Mouse (Mus musculus): ENCODE data around the gene Plekhm1.
A peak's percentile ranks its signal among the peaks of the same experiment; 100 is the strongest.
"Not testable (repeated sequence)": the region's sequence is repeated elsewhere in the genome, so short reads cannot be mapped to it uniquely, and the experiment has no call there.

Gene Plekhm1

DNA sequence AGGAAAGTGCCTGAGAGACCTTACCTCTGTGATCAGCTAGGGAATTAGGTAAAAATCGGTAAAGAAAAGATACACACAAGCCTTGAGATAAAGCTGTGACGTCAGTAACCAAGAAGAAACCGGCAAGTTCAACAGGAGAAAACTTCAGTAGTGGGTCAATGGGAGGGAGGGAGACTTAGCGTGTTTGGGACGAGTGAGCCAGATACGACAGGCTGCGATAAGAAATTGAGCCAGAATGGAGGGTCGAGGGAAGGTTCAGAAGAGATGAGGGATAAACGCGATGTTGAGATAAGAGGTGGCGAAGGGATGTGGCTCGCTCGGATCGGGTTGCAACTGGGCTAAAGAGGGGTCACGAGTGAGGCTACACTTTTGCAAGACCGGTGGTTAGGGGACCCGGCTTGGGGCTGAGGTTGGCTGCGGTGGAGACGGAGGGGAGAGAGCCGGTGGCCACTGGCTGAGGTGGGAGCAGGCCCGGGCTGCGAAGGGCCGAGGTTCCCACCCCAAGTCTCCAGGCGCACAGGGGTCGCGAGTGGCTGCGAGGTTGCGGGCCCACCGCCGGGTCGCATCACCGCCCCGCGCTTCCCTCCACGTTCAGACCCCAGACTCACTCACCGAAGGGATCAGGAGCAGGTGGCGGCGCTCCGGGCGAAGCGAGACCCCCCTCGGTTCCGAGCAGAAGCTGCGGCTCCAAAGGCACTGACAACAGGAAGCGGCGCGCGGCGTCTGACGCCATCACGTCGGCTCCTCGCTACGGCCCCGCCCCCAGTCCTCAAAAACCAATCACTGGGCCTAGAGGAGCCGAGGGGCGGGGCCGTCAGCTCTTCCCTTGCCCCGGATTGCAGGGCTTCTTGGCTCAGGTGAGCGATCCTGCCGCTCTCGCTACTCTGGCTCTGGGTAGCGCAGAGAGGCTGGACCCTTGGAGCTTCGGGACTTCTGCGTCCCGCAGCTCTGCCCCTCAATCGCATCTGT lies at the start of gene Plekhm1:
Plekhm1 (minus strand) TSS at position 707 of the 969 bp plus-strand sequence.
- DNase-seq (ENCODE audit: low spot score) = peak; percentile 96

DNA sequence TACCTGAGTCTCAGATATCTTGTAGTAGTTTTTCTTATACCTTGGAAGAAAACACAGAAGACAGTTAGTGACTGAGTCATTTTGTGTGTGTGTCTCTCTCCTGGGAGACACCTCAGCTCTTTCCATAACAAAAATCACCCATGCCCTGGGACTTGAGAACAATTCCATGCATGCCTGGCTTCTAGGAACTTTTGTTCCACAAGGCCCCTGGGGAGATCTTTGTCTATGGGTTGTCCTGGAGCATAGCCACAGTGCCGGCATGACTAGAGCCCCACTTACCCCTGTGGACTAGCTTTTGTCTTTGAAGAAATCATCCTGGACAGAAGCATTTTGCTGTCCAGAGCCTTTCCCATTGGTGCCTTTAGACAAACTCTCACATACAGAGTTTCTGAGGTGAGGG lies 38.6 kb upstream of the Plekhm1 start:
- DNase-seq (ENCODE audit: low spot score) = not testable (repeated sequence)

DNA sequence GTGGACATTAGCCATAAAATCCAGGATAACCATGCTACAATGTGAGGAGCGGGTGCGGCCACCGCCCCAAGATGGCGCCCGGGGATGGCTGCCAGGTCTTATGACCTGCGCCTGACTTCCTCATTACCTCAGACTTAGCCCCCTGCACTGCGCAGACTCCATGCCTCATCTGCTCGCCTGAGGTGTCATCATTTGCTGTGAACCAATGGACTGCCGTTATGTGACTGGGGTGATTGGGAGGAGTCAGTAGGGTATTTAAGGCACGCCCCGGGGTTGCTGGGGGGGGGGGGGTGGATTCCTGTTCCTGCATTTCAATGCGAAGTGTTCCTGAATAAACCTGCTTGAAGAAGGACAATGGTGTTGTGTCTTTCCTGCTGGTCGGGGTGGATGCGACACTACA lies 37.2 kb upstream of the Plekhm1 start:
- DNase-seq (ENCODE audit: low spot score) = not testable (repeated sequence)

DNA sequence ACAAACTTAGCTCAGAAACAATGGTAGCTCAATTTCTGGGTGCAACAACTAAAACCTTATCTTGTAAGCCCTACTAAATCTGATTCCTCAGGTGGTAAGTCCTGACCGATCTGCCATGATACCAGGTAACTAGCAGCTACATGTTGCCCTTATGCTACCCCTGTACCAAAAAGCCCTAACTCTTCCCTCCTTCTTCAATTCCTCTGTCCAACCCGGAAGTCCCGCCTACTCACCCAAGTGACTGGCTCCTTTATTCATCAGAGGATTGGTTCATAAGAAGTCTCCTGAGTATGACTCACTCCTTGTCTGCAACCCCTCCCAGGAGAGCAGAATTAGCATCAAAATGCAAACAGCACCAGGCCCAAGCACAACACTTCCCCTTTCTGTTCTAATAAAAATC lies 31.2 kb upstream of the Plekhm1 start:
- peak; percentile 18 for DNase-seq (ENCODE audit: low spot score)

DNA sequence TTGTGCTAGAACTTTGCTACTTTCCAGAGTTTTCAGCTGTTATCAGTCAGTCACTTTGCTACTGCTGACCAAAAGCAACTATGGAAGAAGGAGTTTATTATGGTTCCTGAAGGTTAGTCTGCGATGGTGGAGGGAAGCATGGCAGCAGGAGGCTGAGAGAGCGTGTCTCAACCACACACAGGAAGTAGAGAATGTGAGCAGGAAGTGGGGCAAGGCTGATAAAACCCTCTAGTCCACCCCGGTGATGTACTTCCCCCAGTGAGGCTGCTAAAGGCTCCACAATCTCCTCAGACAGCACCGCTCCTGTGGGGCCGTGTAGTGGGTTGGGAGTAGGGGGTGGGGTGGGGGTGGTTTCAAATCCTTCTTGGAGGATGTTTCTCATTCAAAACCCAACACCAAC lies 23.8 kb upstream of the Plekhm1 start:
- DNase-seq (ENCODE audit: low spot score) = no peak

DNA sequence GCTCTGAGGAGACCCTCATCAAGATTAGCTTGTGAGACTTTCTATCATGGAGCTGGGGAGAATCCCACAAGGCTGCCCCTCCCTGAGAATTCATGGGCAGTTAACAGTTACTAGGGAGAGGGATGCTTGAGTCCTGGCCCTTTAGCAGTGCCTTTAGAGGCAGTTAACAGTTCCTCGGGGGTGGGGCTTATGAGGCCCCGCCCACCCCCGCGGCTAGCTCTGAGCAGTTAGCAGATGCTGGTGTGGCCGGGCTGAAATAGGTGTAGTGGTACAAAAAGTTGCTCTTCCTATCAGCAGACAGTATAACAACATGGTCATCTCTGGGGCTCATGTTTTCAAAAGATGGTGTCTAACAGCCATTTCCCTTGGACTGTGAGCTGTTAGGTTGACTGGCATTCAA lies 12.5 kb upstream of the Plekhm1 start:
- no peak for DNase-seq (ENCODE audit: low spot score)

DNA sequence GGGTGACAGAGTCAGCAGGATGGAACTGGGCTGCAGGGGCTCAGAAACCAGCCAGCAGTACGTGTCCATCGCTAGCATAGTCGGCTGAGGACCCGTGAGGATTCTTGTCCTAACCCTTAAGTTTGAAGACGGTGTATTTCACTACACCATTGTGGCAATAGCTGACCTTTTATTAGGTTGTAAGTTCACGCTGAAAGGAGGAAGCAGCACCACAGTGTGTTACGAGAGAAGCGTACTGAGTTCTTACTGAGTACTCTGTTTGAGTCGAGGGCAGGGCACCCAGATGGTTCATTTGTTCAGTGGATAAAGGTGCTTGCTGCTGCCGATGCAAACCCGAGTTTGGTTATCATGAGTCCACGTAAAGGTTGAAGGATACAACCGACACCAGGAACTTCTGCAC lies 7.2 kb upstream of the Plekhm1 start:
- DNase-seq (ENCODE audit: low spot score) = no peak

DNA sequence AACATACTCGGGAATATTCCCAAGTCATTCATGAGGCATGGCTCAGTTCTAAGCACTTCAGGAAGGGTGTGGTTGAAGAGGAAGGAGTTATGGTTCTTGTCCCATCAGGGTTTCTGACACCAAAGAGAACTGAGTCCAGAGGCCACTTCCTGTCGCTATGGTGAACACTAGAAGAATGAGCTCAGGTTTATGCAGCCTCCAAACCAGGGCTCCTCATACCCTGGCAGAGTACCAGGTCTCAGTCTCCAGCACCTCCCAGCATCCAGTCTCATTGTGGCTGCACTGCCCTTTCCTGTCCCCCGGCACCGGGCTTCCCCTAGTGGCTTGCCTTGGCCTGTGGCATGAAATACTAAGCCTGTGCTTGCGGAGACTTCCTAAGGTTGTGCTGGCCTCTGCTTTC lies 6.7 kb upstream of the Plekhm1 start:
- DNase-seq (ENCODE audit: low spot score) = no peak

DNA sequence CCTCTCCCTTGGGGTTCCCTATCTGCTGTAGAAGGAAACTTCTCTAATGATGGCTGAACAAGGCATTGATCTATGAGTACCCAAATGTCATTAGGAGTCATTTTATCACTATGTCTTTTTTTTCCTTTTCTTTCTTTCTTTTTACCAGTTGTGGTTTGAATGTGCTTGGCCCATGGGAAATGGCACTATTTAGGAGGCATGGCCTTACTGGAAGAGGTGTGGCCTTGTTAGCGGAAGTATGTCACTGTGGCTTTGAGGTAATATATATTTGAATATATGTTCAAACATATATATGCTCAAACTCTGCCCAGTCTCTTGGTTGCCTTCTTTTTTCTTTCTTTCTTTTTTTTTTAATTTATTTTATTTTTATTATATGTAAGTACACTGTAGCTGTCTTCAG lies 1.0 kb upstream of the Plekhm1 start:
- DNase-seq (ENCODE audit: low spot score) = no peak

DNA sequence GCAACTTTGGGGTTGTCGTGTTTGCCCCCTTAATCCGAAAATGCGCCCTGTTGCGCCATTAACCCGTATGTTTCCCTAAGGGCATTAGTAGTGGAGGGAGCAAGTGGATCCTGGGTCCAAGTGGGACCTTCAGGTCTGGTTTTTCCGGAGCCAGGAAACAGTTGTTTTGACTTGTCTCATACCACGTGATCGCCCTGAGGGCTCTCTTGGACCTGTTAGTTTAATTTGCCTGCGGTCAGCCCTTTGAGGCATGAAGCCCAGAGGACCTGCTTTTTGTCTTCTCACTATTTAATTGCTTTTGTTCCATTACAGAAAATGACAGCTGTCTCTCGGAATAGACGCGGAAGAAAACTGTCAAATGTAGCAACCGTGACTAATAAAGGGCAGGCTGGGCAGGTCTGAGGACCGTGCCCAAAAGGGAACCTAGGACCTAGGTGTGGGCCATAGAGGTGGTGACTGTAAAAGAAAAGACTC lies 500 bp upstream of the Plekhm1 start:
- DNase-seq (ENCODE audit: low spot score) = peak; percentile 74

DNA sequence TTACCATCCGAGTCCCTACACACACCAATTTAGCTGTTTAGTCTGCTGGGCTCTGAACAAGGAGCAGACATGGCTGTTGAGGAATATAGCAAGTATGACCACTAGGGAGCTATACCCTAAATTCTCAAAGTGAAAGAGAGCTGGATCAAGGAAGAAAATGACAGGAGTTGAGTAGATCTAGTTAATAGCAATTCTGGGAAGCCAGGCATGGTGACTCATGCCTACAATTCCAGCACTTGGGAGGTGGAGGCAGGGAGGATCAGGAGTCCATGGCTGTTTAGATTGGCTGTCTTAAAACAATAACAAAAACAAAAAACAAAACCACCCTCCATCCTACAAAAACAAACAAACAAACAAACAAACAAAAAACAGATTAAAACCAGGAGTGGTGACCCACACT lies 1.2 kb downstream of the Plekhm1 start:
- DNase-seq (ENCODE audit: low spot score) = no peak

DNA sequence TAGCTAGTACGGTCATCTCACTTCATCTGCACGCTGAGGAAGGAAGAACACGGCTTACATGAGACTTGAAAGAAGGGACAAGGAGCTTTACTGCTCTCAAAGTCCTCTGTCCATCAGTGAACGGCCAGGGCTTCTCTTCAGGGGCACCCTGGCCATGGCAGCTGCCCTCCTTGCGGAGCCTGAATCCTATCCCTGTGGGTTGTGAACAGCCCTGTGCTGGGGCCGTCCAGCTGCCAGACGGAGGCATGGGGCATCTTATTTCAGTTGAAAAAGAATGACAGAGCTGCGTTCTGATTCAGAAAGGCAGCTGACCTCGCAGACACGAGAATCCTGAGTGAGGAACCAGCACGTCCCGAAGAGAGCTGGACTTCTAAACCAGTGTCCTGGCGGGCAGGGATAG lies 3.6 kb downstream of the Plekhm1 start:
- no peak for DNase-seq (ENCODE audit: low spot score)

DNA sequence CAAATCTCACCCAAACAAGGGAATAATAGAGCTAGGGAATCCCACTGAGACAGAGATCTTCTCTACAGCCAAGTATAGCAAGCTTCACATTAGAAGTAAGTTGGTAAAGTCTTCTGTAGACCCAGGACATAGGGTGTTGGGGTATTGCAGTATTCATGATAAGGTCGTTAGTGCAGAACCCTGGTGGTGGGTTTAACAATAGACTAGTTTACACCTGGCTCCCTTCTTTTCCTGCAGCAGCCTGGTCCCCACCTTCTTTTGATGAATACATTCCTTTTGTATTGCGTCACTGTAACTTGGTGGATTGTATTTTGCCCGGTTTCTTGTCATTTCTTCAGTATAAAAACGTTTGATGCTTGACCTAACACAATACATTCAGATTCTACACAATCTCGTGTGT lies 5.4 kb downstream of the Plekhm1 start:
- not testable (repeated sequence) for DNase-seq (ENCODE audit: low spot score)

DNA sequence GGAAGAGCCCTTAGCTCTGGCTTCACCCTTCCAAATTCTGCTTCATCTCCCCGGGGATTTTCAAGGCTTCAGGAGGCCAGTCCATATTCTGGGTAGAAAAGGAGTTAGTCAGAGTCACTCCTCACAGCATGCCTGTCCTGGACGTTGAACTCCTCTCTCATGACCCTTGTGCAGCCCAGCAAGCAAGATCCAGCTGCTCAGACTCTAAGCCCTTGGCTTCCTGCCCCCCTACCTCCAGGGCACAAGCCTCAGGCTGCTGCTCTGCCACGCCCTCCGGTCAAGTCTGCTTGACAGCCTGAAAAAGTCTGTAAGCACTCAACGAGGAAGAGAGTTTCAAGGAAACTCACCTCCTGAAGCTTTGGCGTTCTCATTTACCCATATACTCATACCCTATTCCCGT lies 5.9 kb downstream of the Plekhm1 start:
- peak; percentile 69 for DNase-seq (ENCODE audit: low spot score)

DNA sequence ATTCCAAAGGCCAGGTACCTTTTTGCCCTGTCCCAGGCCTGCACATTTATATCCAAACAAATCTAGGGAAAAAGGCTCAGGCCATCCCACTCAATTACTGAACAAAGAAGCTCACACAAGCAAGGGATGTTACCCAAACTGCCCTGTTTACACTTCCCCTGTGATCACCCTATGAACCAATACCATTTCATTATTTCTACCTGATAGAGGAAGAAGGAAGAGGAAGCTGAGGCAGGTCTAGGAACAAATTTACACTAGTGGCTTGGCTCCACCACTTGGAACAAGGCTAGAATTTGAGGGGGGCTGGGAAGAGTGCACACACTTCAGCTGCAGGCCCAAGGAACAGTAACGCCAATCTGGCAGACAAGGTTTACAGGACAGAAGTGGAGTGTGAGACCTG lies 6.7 kb downstream of the Plekhm1 start:
- no peak for DNase-seq (ENCODE audit: low spot score)

DNA sequence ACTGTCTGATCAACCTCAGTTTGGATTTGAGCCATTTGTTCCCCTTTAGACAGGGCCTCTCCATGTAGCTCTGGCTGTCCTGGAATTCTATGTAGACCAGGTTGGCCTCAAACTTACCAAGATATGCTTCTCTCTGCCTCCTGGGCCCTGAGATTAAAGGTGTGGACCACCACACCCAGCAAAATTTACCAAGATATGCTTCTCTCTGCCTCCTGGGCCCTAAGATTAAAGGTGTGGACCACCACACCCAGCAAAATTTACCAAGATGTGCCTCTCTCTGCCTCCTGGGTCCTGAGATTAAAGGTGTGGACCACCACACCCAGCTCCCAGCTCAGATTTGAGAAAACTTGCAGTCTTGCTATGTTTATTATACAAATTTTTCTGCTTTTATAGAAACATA lies 7.9 kb downstream of the Plekhm1 start:
- DNase-seq (ENCODE audit: low spot score) = no peak

DNA sequence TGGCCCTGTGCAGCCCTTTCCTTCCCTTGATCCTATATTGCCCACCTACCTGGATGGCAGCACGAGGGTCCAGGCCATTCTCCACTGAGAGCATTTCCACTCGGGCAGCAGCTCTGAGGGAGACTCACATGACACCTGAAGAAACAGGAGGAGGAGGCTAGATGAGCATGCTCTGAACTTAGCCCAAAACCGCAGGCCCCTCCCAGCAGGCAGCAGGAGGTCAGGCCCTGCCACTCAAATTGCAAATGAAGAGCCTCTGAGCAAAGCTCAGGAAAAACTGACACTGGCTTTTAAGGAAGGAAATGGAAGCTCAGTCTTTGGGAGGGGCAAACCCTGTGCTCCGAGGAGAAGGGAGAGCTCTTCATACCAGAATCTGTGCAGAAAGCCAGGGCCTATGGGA lies 8.7 kb downstream of the Plekhm1 start:
- DNase-seq (ENCODE audit: low spot score) = no peak

DNA sequence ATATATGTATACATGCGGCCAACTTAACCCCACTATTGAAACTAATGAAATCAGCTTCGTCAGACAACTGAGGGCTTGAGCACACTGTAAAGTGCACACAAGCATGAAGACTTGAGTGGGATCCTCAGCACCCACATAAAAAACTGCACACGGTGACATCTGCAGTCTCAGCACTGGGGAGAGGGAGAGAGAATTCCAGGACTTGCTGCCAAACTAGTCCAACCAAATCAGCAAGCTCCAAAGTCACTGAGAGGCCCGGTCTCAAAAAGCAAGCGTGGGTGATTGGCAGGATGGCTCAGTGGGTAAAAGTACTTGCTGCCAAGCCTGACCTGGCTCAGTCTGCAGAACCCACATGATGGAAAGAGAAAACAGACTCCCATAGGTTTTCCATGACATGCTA lies 9.7 kb downstream of the Plekhm1 start:
- DNase-seq (ENCODE audit: low spot score) = no peak

DNA sequence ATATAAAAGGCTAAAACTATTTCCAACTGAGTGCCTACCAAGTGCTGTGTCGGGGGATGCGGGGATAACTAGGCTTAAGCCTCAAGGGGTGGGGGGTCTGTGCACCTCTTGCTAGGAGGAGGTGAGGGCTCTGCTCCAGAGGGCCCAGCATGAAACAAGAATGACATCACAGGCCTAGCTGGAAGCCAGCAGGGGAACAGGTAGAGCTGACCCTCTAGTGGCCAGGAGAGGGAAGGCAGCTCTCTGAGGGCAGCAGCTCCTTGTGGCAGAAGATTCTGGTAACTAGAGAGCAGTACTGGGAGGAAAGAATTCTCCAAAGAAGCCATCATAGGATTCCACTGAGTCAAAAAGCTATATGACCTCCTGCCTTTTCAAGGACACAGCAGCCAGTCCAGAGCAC lies 10.3 kb downstream of the Plekhm1 start:
- DNase-seq (ENCODE audit: low spot score) = peak; percentile 76

DNA sequence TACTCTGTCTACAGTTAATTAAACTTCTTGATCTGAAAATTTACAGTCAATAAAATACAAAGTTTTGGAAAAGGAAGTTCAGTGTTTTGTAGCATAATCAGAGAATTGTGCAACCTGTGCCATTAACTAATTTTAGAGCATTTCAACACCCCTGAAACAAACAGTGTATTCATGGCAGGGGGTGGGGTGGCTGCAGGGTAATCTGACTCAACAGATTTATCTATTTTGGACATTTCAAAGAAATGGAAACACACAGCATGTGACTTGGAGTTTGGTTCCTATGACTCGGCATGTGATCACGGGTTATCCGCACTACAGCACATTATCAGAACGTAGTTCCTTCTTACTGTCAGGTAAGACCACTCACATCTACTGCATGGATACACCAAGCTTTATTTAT lies 12.5 kb downstream of the Plekhm1 start:
- DNase-seq (ENCODE audit: low spot score) = no peak

DNA sequence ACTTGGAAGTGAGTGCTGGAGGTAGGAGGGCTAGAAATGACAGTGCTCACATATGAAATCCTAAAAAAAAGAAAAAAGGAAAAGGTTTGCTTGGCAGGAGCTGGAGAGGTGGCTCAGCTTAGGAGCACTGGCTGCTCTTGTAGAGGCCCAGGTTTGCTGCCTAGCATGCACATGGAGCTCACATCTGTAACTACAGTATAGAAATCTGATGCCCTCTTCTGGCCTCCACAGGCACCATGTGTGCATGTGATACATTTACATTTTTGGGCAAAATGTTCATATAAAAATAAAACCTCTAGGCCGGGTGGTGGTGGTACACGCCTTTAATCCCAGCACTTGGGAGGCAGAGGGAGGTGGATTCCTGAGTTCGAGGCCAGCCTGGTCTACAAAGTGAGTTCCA lies 13.4 kb downstream of the Plekhm1 start:
- DNase-seq (ENCODE audit: low spot score) = no peak

DNA sequence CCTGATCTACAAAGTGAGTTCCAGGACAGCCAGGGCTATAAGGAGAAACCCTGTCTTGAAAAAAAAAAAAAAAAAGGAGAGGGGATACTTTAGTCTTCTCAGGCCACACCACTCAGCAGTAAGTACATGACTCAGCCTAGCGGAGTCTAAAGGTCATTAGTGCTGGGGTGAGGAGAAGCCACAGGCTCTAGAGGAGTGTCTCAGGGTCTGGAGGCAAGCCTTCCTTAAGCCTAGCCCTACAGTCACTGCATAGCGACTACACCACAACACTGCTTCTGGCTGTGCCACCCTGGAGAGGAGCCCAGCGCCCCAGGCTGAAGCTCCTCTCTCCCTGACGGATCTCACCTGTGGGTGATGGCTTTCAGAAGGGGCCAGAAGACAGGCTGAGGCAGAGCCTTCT lies 15.8 kb downstream of the Plekhm1 start:
- DNase-seq (ENCODE audit: low spot score) = no peak

DNA sequence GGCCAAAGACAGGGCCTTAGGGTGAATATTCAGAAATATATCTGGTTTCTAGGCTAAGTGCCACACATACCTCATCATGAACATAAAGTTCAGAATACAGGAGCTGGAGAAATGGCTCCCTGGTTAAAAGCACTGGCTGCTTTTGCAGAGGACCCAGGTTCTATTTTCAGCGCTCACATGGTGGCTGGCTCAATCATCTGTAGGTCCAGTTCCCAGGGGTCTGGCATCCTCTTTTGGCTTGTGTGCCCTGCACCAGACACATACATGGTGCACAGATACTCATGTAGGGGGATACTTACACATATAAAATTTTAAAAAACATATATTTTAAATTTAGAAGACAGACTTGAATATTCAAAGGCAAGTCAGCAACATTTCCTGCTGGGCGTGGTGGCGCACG lies 16.3 kb downstream of the Plekhm1 start:
- no peak for DNase-seq (ENCODE audit: low spot score)

DNA sequence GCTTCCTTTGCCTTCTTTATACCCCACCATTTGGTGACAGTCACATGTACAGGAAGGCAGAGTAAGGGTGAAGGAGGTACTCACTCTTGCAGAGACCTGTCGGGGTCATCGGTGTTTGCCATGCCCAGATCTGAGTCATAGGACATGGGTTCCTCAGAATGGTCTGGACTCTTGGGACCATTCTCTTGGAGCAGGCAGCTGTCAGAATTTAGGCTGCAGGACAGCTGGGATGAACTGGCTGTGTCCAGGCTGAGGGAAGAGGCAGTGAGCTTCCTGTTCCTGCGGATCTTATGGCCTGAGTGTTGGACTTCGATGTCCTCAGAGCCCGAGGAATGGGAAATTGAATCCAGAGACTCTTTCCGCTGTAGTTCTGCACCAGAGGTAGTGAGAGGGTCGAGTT lies 17.9 kb downstream of the Plekhm1 start:
- DNase-seq (ENCODE audit: low spot score) = no peak

Measured in lung, postnatal 25 days (tissue).